ENCODE assay signal across 9 mouse cellular contexts in genomic region chr14:79200133-79200891, GRCm38 (mm10). TPM values are rescaled to one million over a fixed set of nuclear protein-coding genes. Genes with fewer than 3 reads are reported as not detected.
DNase-seq lines count a peak whose midpoint lies in the region; ATAC-seq and TF ChIP-seq lines count a peak whose summit lies in the region.
"Had no signal": no experiment of that assay in that cellular context is flagged by ENCODE, and none has a peak within 500 bp of the region (broad histone marks: within the 10 kb centered on the region; RNA-seq: fewer than 3 reads in every experiment).

No protein-coding gene starts in this region.

- no peaks in the 10 kb centered on the region for H3K9me3 ChIP-seq in forebrain, embryonic 15.5 days
- H3K9me3 ChIP-seq in intestine, embryonic 16.5 days (ENCODE audit: control insufficient read depth, low read length), result no peaks in the 10 kb centered on the region
- H3K9me3 ChIP-seq: liver, embryonic 13.5 days had no signal

- no peaks in the 10 kb centered on the region for H3K36me3 ChIP-seq in forebrain, embryonic 15.5 days
- no peaks in the 10 kb centered on the region for H3K36me3 ChIP-seq in intestine, embryonic 16.5 days (ENCODE audit: control insufficient read depth, insufficient read depth, low read length)
- no peaks in the 10 kb centered on the region for H3K36me3 ChIP-seq in thymus, adult 2 months (ENCODE audit: control insufficient read depth, insufficient read depth, low read length)
- H3K36me3 ChIP-seq: liver, embryonic 13.5 days had no signal

- no peak overlapping the region for H3K9ac ChIP-seq in forebrain, embryonic 15.5 days (replicated peaks)
- H3K9ac ChIP-seq in intestine, embryonic 16.5 days (ENCODE audit: low read depth, low read length), result no peak overlapping the region
- H3K9ac ChIP-seq: liver, embryonic 13.5 days had no signal

- 33% methylated on average over 9 of the region's 9 CpGs for WGBS in forebrain, embryonic 15.5 days
- 57% methylated on average over 9 of the region's 9 CpGs for WGBS in intestine, embryonic 16.5 days
- 17% methylated on average over 9 of the region's 9 CpGs for WGBS in thymus, adult 2 months

- H3K4me1 ChIP-seq in forebrain, embryonic 15.5 days, result peaks cover 43% of the 10 kb centered on the region
- peaks cover 5% of the 10 kb centered on the region; the same call in 1 of the 2 replicates for H3K4me1 ChIP-seq in intestine, embryonic 16.5 days (ENCODE audit: control insufficient read depth, insufficient read depth, low read length)
- peaks cover 25% of the 10 kb centered on the region for H3K4me1 ChIP-seq in thymus, adult 2 months (replicated peaks; ENCODE audit: control insufficient read depth, insufficient read depth, low read length)
- H3K4me1 ChIP-seq: liver, embryonic 13.5 days had no signal

- ATAC-seq in forebrain, embryonic 15.5 days (replicated peaks), result peak; percentile 59
- no peak for ATAC-seq in intestine, embryonic 16.5 days
- ATAC-seq in erythroid progenitor cell, adult 5-6 weeks (replicated peaks; ENCODE audit: low FRiP score, poor library complexity, severe bottlenecking), result no peak

- H3K27me3 ChIP-seq in forebrain, embryonic 15.5 days, result no peaks in the 10 kb centered on the region
- no peaks in the 10 kb centered on the region for H3K27me3 ChIP-seq in intestine, embryonic 16.5 days (replicated peaks; ENCODE audit: control insufficient read depth, insufficient read depth, low read length)
- H3K27me3 ChIP-seq in thymus, adult 2 months (ENCODE audit: control insufficient read depth, insufficient read depth, low read length), result no peaks in the 10 kb centered on the region
- H3K27me3 ChIP-seq: liver, embryonic 13.5 days had no signal

- H3K27ac ChIP-seq in forebrain, embryonic 15.5 days (replicated peaks), result peak overlapping the region; percentile 85
- peak overlapping the region; percentile 45; the same call in 1 of the 2 replicates for H3K27ac ChIP-seq in intestine, embryonic 16.5 days (ENCODE audit: low read length)
- peak overlapping the region; percentile 41 for H3K27ac ChIP-seq in thymus, adult 2 months (ENCODE audit: control insufficient read depth, insufficient read depth, low read length)
- H3K27ac ChIP-seq: liver, embryonic 13.5 days had no signal

- TF ChIP-seq POLR2A in thymus, adult 2 months (IDR thresholded peaks at IDR 0.05; ENCODE audit: control insufficient read depth, extremely low read depth, insufficient read depth, low read length, poor library complexity), result no peak

- H3K4me3 ChIP-seq in forebrain, embryonic 15.5 days, result no peak overlapping the region
- no peak overlapping the region for H3K4me3 ChIP-seq in intestine, embryonic 16.5 days (ENCODE audit: low read length)
- H3K4me3 ChIP-seq in thymus, adult 2 months (ENCODE audit: control insufficient read depth, insufficient read depth, low read length), result no peak overlapping the region
- H3K4me3 ChIP-seq: liver, embryonic 13.5 days had no signal

- H3K4me2 ChIP-seq in forebrain, embryonic 15.5 days (replicated peaks), result no peak overlapping the region
- H3K4me2 ChIP-seq in intestine, embryonic 16.5 days (ENCODE audit: low read depth, low read length), result no peak overlapping the region
- H3K4me2 ChIP-seq: liver, embryonic 13.5 days had no signal

- DNase-seq in cerebellum, postnatal 14 days, result peak; percentile 53 to 56
- DNase-seq in cerebellum, adult 8-10 months, result no peak
- DNase-seq in NIH3T3 (ENCODE audit: low read depth), result peak; percentile 52
- DNase-seq in thymus, adult 2 months, result peak; percentile 44
- no peak for DNase-seq in natural killer cell, adult 2 months (ENCODE audit: low spot score in 2 of 2)
- DNase-seq: liver, embryonic 13.5 days had no signal

- no peak for TF ChIP-seq CTCF in thymus, adult 2 months (IDR thresholded peaks at IDR 0.05; ENCODE audit: borderline replicate concordance, control insufficient read depth, extremely low read depth, insufficient read depth, low read length, poor library complexity)

RNA-seq across cellular contexts. Expression of gene Zfp957, which starts 46.9 kb away (rescaled TPM):
- polyA plus RNA-seq in forebrain, embryonic 15.5 days (2015; fragmentation: Nextera tagmentation; extraction: Ambion mirVana), result not detected in 2 replicates
- not detected in 2 replicates for polyA plus RNA-seq in intestine, embryonic 16.5 days (2015; fragmentation: Nextera tagmentation; extraction: Ambion mirVana)
- not detected in 2 replicates for polyA plus RNA-seq in thymus, adult 2 months (2012; rRNA removed)
- total RNA-seq in erythroid progenitor cell, adult 5-6 weeks (2015; ENCODE audit: low replicate concordance), result not detected in 2 replicates
- total RNA-seq in erythroid progenitor cell, adult 5-6 weeks (2017; ENCODE audit: low replicate concordance), result not detected in 2 replicates
- polyA plus RNA-seq: liver, embryonic 13.5 days had no signal

Comparison
In these comparisons a context has a peak if more than half of its experiments do, and no peak if none do; other contexts are left out.
1. DNase-seq: peak in cerebellum, postnatal 14 days (2 of 2), NIH3T3 (single experiment) and thymus, adult 2 months (single experiment); none in cerebellum, adult 8-10 months (single experiment) and natural killer cell, adult 2 months (0 of 2).
2. Peak in every context shown above with its lines, with median percentiles within 50 percentile points of each other: H3K27ac ChIP-seq.